Mouse (Mus musculus) stomach, embryonic 14.5 days (tissue): ENCODE results near the gene Dhdh. TPM values are rescaled to one million over a fixed set of nuclear protein-coding genes. Genes with fewer than 3 reads are reported as not detected.

ENCODE experiments used
- ATAC-seq: fragments of 200-750 bp; cut with Nextera tagmentation; 2 replicates; pipeline ENCODE4 v1.8.0; 2017; ENCODE audit warnings: low read depth, moderate TSS enrichment; ENCODE audit not compliant: insufficient number of reproducible peaks, insufficient read depth, low FRiP score
- H3K27ac ChIP-seq: fragments of 300-500 bp; sonication (generic); 2 replicates; pipeline ENCODE4 v1.5.1; 2014; ENCODE audit warnings: mild to moderate bottlenecking, low read length, moderate library complexity, mixed read lengths
- H3K27me3 ChIP-seq: fragments of 300-500 bp; sonication (generic); 2 replicates; pipeline ENCODE4 v1.6.1; 2014; ENCODE audit warnings: low read length, control low read depth, mixed read lengths; ENCODE audit not compliant: control insufficient read depth, insufficient read depth
- H3K36me3 ChIP-seq: fragments of 300-500 bp; sonication (generic); 2 replicates; pipeline ENCODE4 v1.6.1; 2014; ENCODE audit warnings: mild to moderate bottlenecking, control low read depth, low read length, moderate library complexity, mixed read lengths; ENCODE audit not compliant: control insufficient read depth, insufficient read depth
- H3K4me1 ChIP-seq: fragments of 300-500 bp; sonication (generic); 2 replicates; pipeline ENCODE4 v1.6.1; 2014; ENCODE audit warnings: low read length, control low read depth, mixed read lengths; ENCODE audit not compliant: control insufficient read depth, insufficient read depth
- H3K4me2 ChIP-seq: fragments of 300-500 bp; sonication (generic); replicated peaks from 2 replicates; pipeline ENCODE4 v1.6.1; 2014; ENCODE audit warnings: low read depth, low read length, control low read depth
- H3K4me3 ChIP-seq: fragments of 300-500 bp; sonication (generic); 2 replicates; pipeline ENCODE4 v1.5.1; 2014; ENCODE audit warnings: low read depth, low read length, control low read depth
- H3K9ac ChIP-seq: fragments of 300-500 bp; sonication (generic); replicated peaks from 2 replicates; pipeline ENCODE4 v1.6.1; 2014; ENCODE audit warnings: low read depth, mild to moderate bottlenecking, control low read depth, low read length, moderate library complexity, mixed read lengths
- H3K9me3 ChIP-seq: fragments of 300-500 bp; sonication (generic); 2 replicates; pipeline ENCODE4 v1.6.1; 2016; ENCODE audit warnings: low read depth, low read length, control low read depth; ENCODE audit not compliant: control insufficient read depth
- WGBS: fragments of 180-500 bp; shearing (Covaris S2); extraction: QIAGEN DNeasy Blood & Tissue Kit; methylation state at CpG from one replicate; pipeline ENCODE4 v1.1.7; 2014; 5-methylcytosine and 5-hydroxymethylcytosine counted together
- polyA plus RNA-seq: library from polyadenylated mRNA; unstranded; fragments of >200 nt; fragmentation: Nextera tagmentation; extraction: Ambion mirVana; gene quantifications from 2 replicates; pipeline ENCODE4 v1.2.1, GENCODE M21; 2014

The Dhdh gene
- polyA plus RNA-seq, 1 experiment from 2014 or later: 2.7 TPM

- Histone ChIP-seq H3K4me3 (peak overlapping the region; percentile 81), H3K9ac (no peak overlapping the region; the same call in 1 of the 2 replicates), H3K4me1 (peaks cover 29% of the 10 kb centered on the region), H3K27ac (no peak overlapping the region; the same call in 1 of the 2 replicates), H3K9me3 (no peaks in the 10 kb centered on the region), H3K36me3 (peaks cover 27% of the 10 kb centered on the region), H3K27me3 (no peaks in the 10 kb centered on the region), H3K4me2 (peak overlapping the region; percentile 80)
- 47% methylated on average over 10 of the region's 10 CpGs for WGBS
- no peak for ATAC-seq
Observed at GRCm38 (mm10) chr7:45457204-45458060, 31.2 kb downstream of the Dhdh start.

- H3K27ac ChIP-seq: peak overlapping the region; percentile 10; the same call in 1 of the 2 replicates
- peak overlapping the region; percentile 80 for H3K4me2 ChIP-seq
- H3K9me3 ChIP-seq: no peaks in the 10 kb centered on the region
- peaks cover 31% of the 10 kb centered on the region for H3K36me3 ChIP-seq
- ATAC-seq: no peak
- peaks cover 29% of the 10 kb centered on the region for H3K4me1 ChIP-seq
- no peak overlapping the region for H3K9ac ChIP-seq
- H3K27me3 ChIP-seq: no peaks in the 10 kb centered on the region
- H3K4me3 ChIP-seq: no peak overlapping the region
- 44% methylated on average over 9 of the region's 9 CpGs for WGBS
Observed at GRCm38 (mm10) chr7:45456721-45457203, 31.8 kb downstream of the Dhdh start.

- Histone ChIP-seq H3K4me3 (no peak overlapping the region), H3K27me3 (no peaks in the 10 kb centered on the region), H3K27ac (no peak overlapping the region; the same call in 1 of the 2 replicates), H3K9ac (no peak overlapping the region), H3K4me2 (no peak overlapping the region; the same call in 1 of the 2 replicates), H3K36me3 (peaks cover 31% of the 10 kb centered on the region), H3K4me1 (peaks cover 28% of the 10 kb centered on the region), H3K9me3 (no peaks in the 10 kb centered on the region)
- ATAC-seq: no peak
- WGBS: 73% methylated on average over 13 of the region's 13 CpGs
Observed at GRCm38 (mm10) chr7:45455932-45456696, 32.5 kb downstream of the Dhdh start.

GRCm38 (mm10) chr7:45454971-45455370 lies 33.6 kb downstream of the Dhdh start:
- no peak overlapping the region for H3K27ac ChIP-seq
- H3K27me3 ChIP-seq: no peaks in the 10 kb centered on the region
- no peaks in the 10 kb centered on the region for H3K9me3 ChIP-seq
- peaks cover 17% of the 10 kb centered on the region for H3K4me1 ChIP-seq
- ATAC-seq: no peak
- H3K4me3 ChIP-seq: no peak overlapping the region
- H3K9ac ChIP-seq: no peak overlapping the region
- peaks cover 32% of the 10 kb centered on the region for H3K36me3 ChIP-seq
- 89% methylated on average over 15 of the region's 15 CpGs for WGBS
- no peak overlapping the region for H3K4me2 ChIP-seq

- Histone ChIP-seq H3K9me3 (no peaks in the 10 kb centered on the region), H3K4me3 (no peak overlapping the region), H3K4me1 (no peaks in the 10 kb centered on the region), H3K9ac (no peak overlapping the region), H3K36me3 (peaks cover 31% of the 10 kb centered on the region), H3K27ac (no peak overlapping the region), H3K27me3 (no peaks in the 10 kb centered on the region), H3K4me2 (no peak overlapping the region)
- peak; percentile 73; the same call in 1 of the 2 replicates for ATAC-seq
- WGBS: 55% methylated on average over 23 of the region's 23 CpGs
Observed at GRCm38 (mm10) chr7:45451344-45451982, 37.1 kb downstream of the Dhdh start.

GRCm38 (mm10) chr7:45449974-45450373 lies 38.6 kb downstream of the Dhdh start:
- Histone ChIP-seq H3K4me1 (no peaks in the 10 kb centered on the region), H3K27ac (no peak overlapping the region), H3K4me3 (no peak overlapping the region), H3K36me3 (peaks cover 37% of the 10 kb centered on the region), H3K9ac (no peak overlapping the region), H3K4me2 (no peak overlapping the region), H3K9me3 (no peaks in the 10 kb centered on the region), H3K27me3 (no peaks in the 10 kb centered on the region)
- no peak for ATAC-seq
- WGBS: 93% methylated on average over 1 of the region's 1 CpGs

GRCm38 (mm10) chr7:45447325-45447990 lies 41.1 kb downstream of the Dhdh start:
- WGBS: 36% methylated on average over 11 of the region's 11 CpGs

More at GRCm38 (mm10) chr7:45447325-45447990, 41.1 kb downstream of the Dhdh start:
- Histone ChIP-seq H3K36me3 (peaks cover 40% of the 10 kb centered on the region; the same call in 1 of the 2 replicates), H3K27ac (no peak overlapping the region), H3K9ac (no peak overlapping the region), H3K4me2 (no peak overlapping the region), H3K9me3 (no peaks in the 10 kb centered on the region), H3K4me1 (no peaks in the 10 kb centered on the region), H3K4me3 (no peak overlapping the region), H3K27me3 (no peaks in the 10 kb centered on the region)
- ATAC-seq: no peak
